Mouse (Mus musculus) thymus, adult 2 months (tissue): ENCODE measurements at regions not wholly inside any gene's neighbourhood (a gene's known extent, or its start where the extent isn't known, plus 50 kb on each side); places are given as distances from the start of the nearest gene placed in this dataset.

Source experiments
- CTCF ChIP-seq: fragments of 200-500 bp; IDR thresholded peaks from 2 replicates; pipeline ENCODE4 v1.5.1; 2012; ENCODE audit warnings: mild to moderate bottlenecking, control low read depth, low read length, moderate library complexity, borderline replicate concordance; ENCODE audit not compliant: control insufficient read depth, poor library complexity, insufficient read depth; ENCODE audit errors: extremely low read depth
- POLR2A ChIP-seq: fragments of 200-500 bp; IDR thresholded peaks from 2 replicates; pipeline ENCODE4 v1.6.1; 2012; ENCODE audit warnings: mild to moderate bottlenecking, low read length, control low read depth, moderate library complexity; ENCODE audit not compliant: control insufficient read depth, poor library complexity, insufficient read depth; ENCODE audit errors: extremely low read depth

GRCm38 (mm10) chr14:48762691-48763090 lies 89.1 kb upstream of the Otx2 start:
- TF ChIP-seq CTCF (no peak), POLR2A (no peak)
